In genomic region chr5:121664078-121664477, GRCm38 (mm10) we compare ENCODE assay signal across 24 mouse cellular contexts. TPM values are rescaled to one million over a fixed set of nuclear protein-coding genes. Genes with fewer than 3 reads are reported as not detected.
A peak's percentile ranks its signal among the peaks of the same experiment; 100 is the strongest.
DNase-seq lines count a peak whose midpoint lies in the region; ATAC-seq and TF ChIP-seq lines count a peak whose summit lies in the region.
"Had no signal": no experiment of that assay in that cellular context is flagged by ENCODE, and none has a peak within 500 bp of the region (broad histone marks: within the 10 kb centered on the region; RNA-seq: fewer than 3 reads in every experiment).

No protein-coding gene starts in this region.

- H3K4me3 ChIP-seq in limb, embryonic 14.5 days (replicated peaks; ENCODE audit: low read length) = no peak overlapping the region
- H3K4me3 ChIP-seq in limb, embryonic 10.5 days = no peak overlapping the region
- no peak overlapping the region for H3K4me3 ChIP-seq in cerebellum, adult 2 months (replicated peaks; ENCODE audit: insufficient read depth, low read depth, low read length)
- H3K4me3 ChIP-seq: hindbrain, embryonic 13.5 days; liver, embryonic 13.5 days; stomach, embryonic 15.5 days had no signal

- no peak for TF ChIP-seq CTCF in cerebellum, adult 2 months (IDR thresholded peaks at IDR 0.05; ENCODE audit: borderline replicate concordance, insufficient read depth, low read depth, low read length)

- H3K9me3 ChIP-seq in limb, embryonic 14.5 days (ENCODE audit: control insufficient read depth, low read length) = no peaks in the 10 kb centered on the region
- no peaks in the 10 kb centered on the region for H3K9me3 ChIP-seq in limb, embryonic 10.5 days (replicated peaks)
- H3K9me3 ChIP-seq: hindbrain, embryonic 13.5 days; liver, embryonic 13.5 days; stomach, embryonic 15.5 days had no signal

- H3K27me3 ChIP-seq in limb, embryonic 14.5 days (ENCODE audit: control insufficient read depth, insufficient read depth, low read length) = no peaks in the 10 kb centered on the region
- no peaks in the 10 kb centered on the region for H3K27me3 ChIP-seq in limb, embryonic 10.5 days (ENCODE audit: low read depth, poor library complexity, severe bottlenecking)
- H3K27me3 ChIP-seq in cerebellum, adult 2 months (ENCODE audit: control insufficient read depth, insufficient read depth, low read length) = no peaks in the 10 kb centered on the region
- H3K27me3 ChIP-seq: CH12.LX; hindbrain, embryonic 13.5 days; liver, embryonic 13.5 days; stomach, embryonic 15.5 days had no signal

- H3K36me3 ChIP-seq in limb, embryonic 14.5 days (ENCODE audit: control insufficient read depth, insufficient read depth, low read length) = peaks cover 57% of the 10 kb centered on the region
- H3K36me3 ChIP-seq in limb, embryonic 10.5 days = peaks cover 63% of the 10 kb centered on the region

- peak; percentile 32 for DNase-seq in cerebellum, adult 11 months
- DNase-seq in limb, embryonic 14.5 days (ENCODE audit: low spot score) = peak; percentile 44
- DNase-seq in limb, embryonic 10.5 days (ENCODE audit: low spot score) = no peak
- DNase-seq in cerebellum, adult 2 months = peak; percentile 44 to 47
- DNase-seq in cerebellum, postnatal 14 days = peak; percentile 44 to 45
- DNase-seq in gastrocnemius, postnatal 25 days = no peak
- no peak for DNase-seq in layer of hippocampus, postnatal 14 days (ENCODE audit: low spot score in 2 of 2)
- DNase-seq: adrenal gland, adult 8-10 months; gastrocnemius, postnatal 14 days; heart, adult 11 months; heart, postnatal 4 days; kidney, postnatal 14 days; liver, embryonic 13.5 days; lung, embryonic 14.5 days; lung, postnatal 14 days; right cerebral cortex, postnatal 25 days had no signal

- H3K4me2 ChIP-seq in limb, embryonic 14.5 days (replicated peaks; ENCODE audit: low read depth, low read length, severe bottlenecking) = no peak overlapping the region
- H3K4me2 ChIP-seq: heart, embryonic 11.5 days; hindbrain, embryonic 13.5 days; liver, embryonic 13.5 days; lung, embryonic 14.5 days; stomach, embryonic 15.5 days had no signal

- H3K9ac ChIP-seq in limb, embryonic 14.5 days (ENCODE audit: low read depth, low read length, severe bottlenecking) = no peak overlapping the region
- H3K9ac ChIP-seq: hindbrain, embryonic 13.5 days; liver, embryonic 13.5 days; lung, embryonic 14.5 days; stomach, embryonic 15.5 days had no signal

- ATAC-seq in cerebellum, adult (ENCODE audit: insufficient number of reproducible peaks, low FRiP score, low TSS enrichment) = no peak
- no peak for ATAC-seq in limb, embryonic 14.5 days (ENCODE audit: low FRiP score, low read depth)
- ATAC-seq: forebrain, embryonic 14.5 days; intestine, embryonic 16.5 days; midbrain, embryonic 16.5 days had no signal

- no peak for TF ChIP-seq POLR2A in limb, embryonic 14.5 days (IDR thresholded peaks at IDR 0.05; ENCODE audit: borderline replicate concordance, extremely low read depth, insufficient read depth, insufficient read length)
- TF ChIP-seq POLR2A in cerebellum, adult 2 months (IDR thresholded peaks at IDR 0.05; ENCODE audit: borderline replicate concordance, insufficient read depth, low read length) = no peak

- 80% methylated on average over 6 of the region's 6 CpGs for WGBS in limb, embryonic 14.5 days
- 86% methylated on average over 6 of the region's 6 CpGs for WGBS in limb, embryonic 10.5 days
- WGBS in cerebellum, adult 2 months = 60% methylated on average over 6 of the region's 6 CpGs

- H3K4me1 ChIP-seq in limb, embryonic 14.5 days (ENCODE audit: control insufficient read depth, insufficient read depth, low read length) = peaks cover 12% of the 10 kb centered on the region
- peaks cover 28% of the 10 kb centered on the region for H3K4me1 ChIP-seq in limb, embryonic 10.5 days
- H3K4me1 ChIP-seq in cerebellum, adult 2 months (ENCODE audit: control insufficient read depth, insufficient read depth, low read length) = peaks cover 8% of the 10 kb centered on the region; the same call in 1 of the 2 replicates

- H3K27ac ChIP-seq in limb, embryonic 14.5 days (replicated peaks; ENCODE audit: low read depth, low read length) = no peak overlapping the region
- H3K27ac ChIP-seq in limb, embryonic 10.5 days = no peak overlapping the region
- no peak overlapping the region for H3K27ac ChIP-seq in cerebellum, adult 2 months (ENCODE audit: insufficient read depth, low read length)
- H3K27ac ChIP-seq: hindbrain, embryonic 13.5 days; liver, embryonic 13.5 days; stomach, embryonic 15.5 days had no signal

RNA-seq across cellular contexts. Expression of gene Brap, which starts 3.7 kb away (rescaled TPM):
- 26.1 and 28.2 TPM in 2 replicates for polyA plus RNA-seq in limb, embryonic 14.5 days (2012; rRNA removed)
- 44.6 and 52.7 TPM in 2 replicates for polyA plus RNA-seq in limb, embryonic 14.5 days (2014; fragmentation: Nextera tagmentation; extraction: Ambion mirVana)
- 38.8 and 45.7 TPM in 2 replicates for polyA plus RNA-seq in limb, embryonic 10.5 days (2016; fragmentation: Nextera tagmentation; extraction: Ambion mirVana)
- polyA plus RNA-seq in cerebellum, adult 2 months (2012; rRNA removed) = 51.2 and 54.4 TPM in 2 replicates
- 10 to 100 TPM; 27.3 to 30.2 TPM for total RNA-seq in gastrocnemius, postnatal 25 days (2021)
- total RNA-seq in layer of hippocampus, postnatal 14 days (2021) = 10 to 100 TPM; 60.3 to 65.6 TPM

RNA-seq across cellular contexts. Expression of gene Acad10, which starts 3.8 kb away (rescaled TPM):
- polyA plus RNA-seq in limb, embryonic 14.5 days (2012; rRNA removed) = 2.6 and 2.7 TPM in 2 replicates
- polyA plus RNA-seq in limb, embryonic 14.5 days (2014; fragmentation: Nextera tagmentation; extraction: Ambion mirVana) = 1.3 and 2.2 TPM in 2 replicates
- polyA plus RNA-seq in limb, embryonic 10.5 days (2016; fragmentation: Nextera tagmentation; extraction: Ambion mirVana) = 1.4 and 2.0 TPM in 2 replicates
- 3.6 and 4.0 TPM in 2 replicates for polyA plus RNA-seq in cerebellum, adult 2 months (2012; rRNA removed)
- total RNA-seq in gastrocnemius, postnatal 25 days (2021) = 1 to 10 TPM; 7.3 to 9.3 TPM
- total RNA-seq in layer of hippocampus, postnatal 14 days (2021) = 1 to 10 TPM; 3.3 to 3.5 TPM

RNA-seq across cellular contexts. Expression of gene Acad12, which starts 45.3 kb away (rescaled TPM):
- polyA plus RNA-seq in limb, embryonic 14.5 days (2012; rRNA removed) = 2.0 and 3.2 TPM in 2 replicates
- polyA plus RNA-seq in limb, embryonic 14.5 days (2014; fragmentation: Nextera tagmentation; extraction: Ambion mirVana) = 1.6 and 2.1 TPM in 2 replicates
- polyA plus RNA-seq in limb, embryonic 10.5 days (2016; fragmentation: Nextera tagmentation; extraction: Ambion mirVana) = 2.6 and 3.5 TPM in 2 replicates
- 3.8 and 5.3 TPM in 2 replicates for polyA plus RNA-seq in cerebellum, adult 2 months (2012; rRNA removed)
- total RNA-seq in gastrocnemius, postnatal 25 days (2021) = 10 to 100 TPM; 22.2 to 22.3 TPM
- 1 to 10 TPM; 4.7 to 4.9 TPM for total RNA-seq in layer of hippocampus, postnatal 14 days (2021)

RNA-seq across cellular contexts. Expression of gene Atxn2, which starts 47.1 kb away (rescaled TPM):
- 156 and 220 TPM in 2 replicates for polyA plus RNA-seq in limb, embryonic 14.5 days (2012; rRNA removed)
- 87.2 and 108 TPM in 2 replicates for polyA plus RNA-seq in limb, embryonic 14.5 days (2014; fragmentation: Nextera tagmentation; extraction: Ambion mirVana)
- 40.2 and 52.6 TPM in 2 replicates for polyA plus RNA-seq in limb, embryonic 10.5 days (2016; fragmentation: Nextera tagmentation; extraction: Ambion mirVana)
- 149 and 165 TPM in 2 replicates for polyA plus RNA-seq in cerebellum, adult 2 months (2012; rRNA removed)
- 10 to 100 TPM; 94.1 to 97.6 TPM for total RNA-seq in gastrocnemius, postnatal 25 days (2021)
- 100 to 1,000 TPM; 220 to 237 TPM for total RNA-seq in layer of hippocampus, postnatal 14 days (2021)

Comparison
In these comparisons a context has a peak if more than half of its experiments do, and no peak if none do; other contexts are left out.
1. DNase-seq: peak in cerebellum, adult 11 months (single experiment), limb, embryonic 14.5 days (single experiment), cerebellum, adult 2 months (2 of 2) and cerebellum, postnatal 14 days (2 of 2); none in limb, embryonic 10.5 days (single experiment), gastrocnemius, postnatal 25 days (single experiment) and layer of hippocampus, postnatal 14 days (0 of 2).